ENCODE assay signal across 20 mouse cellular contexts in genomic region chr8:121088281-121088680, GRCm38 (mm10). TPM values are rescaled to one million over a fixed set of nuclear protein-coding genes. Genes with fewer than 3 reads are reported as not detected.
DNase-seq lines count a peak whose midpoint lies in the region; ATAC-seq lines count a peak whose summit lies in the region.
"Had no signal": no experiment of that assay in that cellular context is flagged by ENCODE, and none has a peak within 500 bp of the region (broad histone marks: within the 10 kb centered on the region; RNA-seq: fewer than 3 reads in every experiment).

No protein-coding gene starts in this region.

- H3K27ac ChIP-seq in limb, embryonic 11.5 days (replicated peaks; ENCODE audit: low read depth, low read length) = no peak overlapping the region
- no peak overlapping the region for H3K27ac ChIP-seq in limb, embryonic 10.5 days
- H3K27ac ChIP-seq in neural tube, embryonic 15.5 days (replicated peaks) = no peak overlapping the region
- H3K27ac ChIP-seq in intestine, embryonic 16.5 days (ENCODE audit: low read length) = peak overlapping the region; percentile 70; the same call in 1 of the 2 replicates
- H3K27ac ChIP-seq in stomach, embryonic 16.5 days (ENCODE audit: low read length) = peak overlapping the region; percentile 77; the same call in 1 of the 2 replicates
- H3K27ac ChIP-seq: forebrain, embryonic 12.5 days; hindbrain, embryonic 10.5 days; kidney, postnatal 0 days; limb, embryonic 13.5 days; macrophage; midbrain, embryonic 12.5 days had no signal

- no peaks in the 10 kb centered on the region for H3K9me3 ChIP-seq in limb, embryonic 11.5 days (ENCODE audit: control insufficient read depth, low read length)
- H3K9me3 ChIP-seq in limb, embryonic 10.5 days (replicated peaks) = no peaks in the 10 kb centered on the region
- no peaks in the 10 kb centered on the region for H3K9me3 ChIP-seq in neural tube, embryonic 15.5 days (replicated peaks)
- H3K9me3 ChIP-seq in intestine, embryonic 16.5 days (ENCODE audit: control insufficient read depth, low read length) = no peaks in the 10 kb centered on the region
- H3K9me3 ChIP-seq in stomach, embryonic 16.5 days (replicated peaks; ENCODE audit: control insufficient read depth, low read length) = no peaks in the 10 kb centered on the region
- H3K9me3 ChIP-seq: forebrain, embryonic 12.5 days; hindbrain, embryonic 10.5 days; limb, embryonic 13.5 days; midbrain, embryonic 12.5 days had no signal

- H3K9ac ChIP-seq in limb, embryonic 11.5 days (ENCODE audit: low read length) = no peak overlapping the region
- no peak overlapping the region for H3K9ac ChIP-seq in neural tube, embryonic 15.5 days (replicated peaks)
- H3K9ac ChIP-seq in intestine, embryonic 16.5 days (ENCODE audit: low read depth, low read length) = peak overlapping the region; percentile 89
- peak overlapping the region; percentile 88 for H3K9ac ChIP-seq in stomach, embryonic 16.5 days (ENCODE audit: low read length)
- H3K9ac ChIP-seq: forebrain, embryonic 12.5 days; limb, embryonic 13.5 days; midbrain, embryonic 12.5 days had no signal

- H3K4me1 ChIP-seq in limb, embryonic 11.5 days (ENCODE audit: control insufficient read depth, insufficient read depth, low read length) = peaks cover 9% of the 10 kb centered on the region
- H3K4me1 ChIP-seq in limb, embryonic 10.5 days = peaks cover 55% of the 10 kb centered on the region
- peaks cover 26% of the 10 kb centered on the region for H3K4me1 ChIP-seq in neural tube, embryonic 15.5 days
- peaks cover 15% of the 10 kb centered on the region for H3K4me1 ChIP-seq in intestine, embryonic 16.5 days (ENCODE audit: control insufficient read depth, insufficient read depth, low read length)
- peaks cover 8% of the 10 kb centered on the region; the same call in 1 of the 2 replicates for H3K4me1 ChIP-seq in stomach, embryonic 16.5 days (ENCODE audit: control insufficient read depth, insufficient read depth, low read length)

- ATAC-seq in limb, embryonic 11.5 days (ENCODE audit: insufficient number of reproducible peaks, low FRiP score, low TSS enrichment, low read depth) = no peak
- no peak for ATAC-seq in neural tube, embryonic 15.5 days (ENCODE audit: low FRiP score)
- no peak for ATAC-seq in intestine, embryonic 16.5 days
- no peak for ATAC-seq in stomach, embryonic 16.5 days (ENCODE audit: insufficient read depth, low FRiP score)
- ATAC-seq in inflammation-experienced regulatory T-cells, adult 6 months = no peak

- H3K27me3 ChIP-seq in limb, embryonic 11.5 days (ENCODE audit: control insufficient read depth, insufficient read depth, low read length) = peaks cover 96% of the 10 kb centered on the region
- H3K27me3 ChIP-seq in limb, embryonic 10.5 days (ENCODE audit: low read depth, poor library complexity, severe bottlenecking) = peaks cover 100% of the 10 kb centered on the region
- peaks cover 97% of the 10 kb centered on the region for H3K27me3 ChIP-seq in neural tube, embryonic 15.5 days (replicated peaks)
- peaks cover 74% of the 10 kb centered on the region for H3K27me3 ChIP-seq in intestine, embryonic 16.5 days (replicated peaks; ENCODE audit: control insufficient read depth, insufficient read depth, low read length)
- peaks cover 68% of the 10 kb centered on the region for H3K27me3 ChIP-seq in stomach, embryonic 16.5 days (ENCODE audit: control insufficient read depth, insufficient read depth, low read length)

- peak; percentile 40 for DNase-seq in limb, embryonic 11.5 days (ENCODE audit: low spot score)
- DNase-seq in limb, embryonic 10.5 days (ENCODE audit: low spot score) = no peak
- peak; percentile 26 for DNase-seq in neural tube, embryonic 10.5 days (ENCODE audit: extremely low spot score, low spot score)
- no peak for DNase-seq in cerebellum, adult 11-12 months
- DNase-seq: adrenal gland, postnatal 10 days; cerebellum, adult 18-20 months; gastrocnemius, postnatal 14 days; kidney, adult 11 months; spleen, adult 18-20 months; thymus, postnatal 14 days had no signal

- H3K4me2 ChIP-seq in limb, embryonic 11.5 days (ENCODE audit: low read depth, severe bottlenecking) = no peak overlapping the region
- no peak overlapping the region for H3K4me2 ChIP-seq in neural tube, embryonic 15.5 days
- peak overlapping the region; percentile 55 for H3K4me2 ChIP-seq in intestine, embryonic 16.5 days (ENCODE audit: low read depth, low read length)
- peak overlapping the region; percentile 67 for H3K4me2 ChIP-seq in stomach, embryonic 16.5 days (ENCODE audit: low read depth, low read length)
- H3K4me2 ChIP-seq: forebrain, embryonic 12.5 days; limb, embryonic 13.5 days; midbrain, embryonic 12.5 days had no signal

- no peaks in the 10 kb centered on the region for H3K36me3 ChIP-seq in limb, embryonic 11.5 days (ENCODE audit: control insufficient read depth, insufficient read depth, low read length)
- H3K36me3 ChIP-seq in limb, embryonic 10.5 days = no peaks in the 10 kb centered on the region
- H3K36me3 ChIP-seq in neural tube, embryonic 15.5 days = no peaks in the 10 kb centered on the region
- H3K36me3 ChIP-seq in intestine, embryonic 16.5 days (ENCODE audit: control insufficient read depth, insufficient read depth, low read length) = no peaks in the 10 kb centered on the region
- no peaks in the 10 kb centered on the region; the same call in 1 of the 2 replicates for H3K36me3 ChIP-seq in stomach, embryonic 16.5 days (ENCODE audit: control insufficient read depth, insufficient read depth, low read length)
- H3K36me3 ChIP-seq: forebrain, embryonic 12.5 days; hindbrain, embryonic 10.5 days; limb, embryonic 13.5 days; midbrain, embryonic 12.5 days had no signal

- no peak overlapping the region for H3K4me3 ChIP-seq in limb, embryonic 11.5 days (ENCODE audit: low read depth, low read length)
- H3K4me3 ChIP-seq in limb, embryonic 10.5 days = no peak overlapping the region
- no peak overlapping the region for H3K4me3 ChIP-seq in neural tube, embryonic 15.5 days (replicated peaks)
- H3K4me3 ChIP-seq in intestine, embryonic 16.5 days (ENCODE audit: low read length) = peak overlapping the region; percentile 62
- H3K4me3 ChIP-seq in stomach, embryonic 16.5 days (replicated peaks; ENCODE audit: low read length) = peak overlapping the region; percentile 70
- H3K4me3 ChIP-seq: forebrain, embryonic 12.5 days; hindbrain, embryonic 10.5 days; limb, embryonic 13.5 days; midbrain, embryonic 12.5 days had no signal

- 4% methylated on average over 8 of the region's 8 CpGs for WGBS in limb, embryonic 11.5 days
- 6% methylated on average over 8 of the region's 8 CpGs for WGBS in limb, embryonic 10.5 days
- 4% methylated on average over 8 of the region's 8 CpGs for WGBS in neural tube, embryonic 15.5 days
- WGBS in intestine, embryonic 16.5 days = 9% methylated on average over 8 of the region's 8 CpGs
- WGBS in stomach, embryonic 16.5 days = 16% methylated on average over 8 of the region's 8 CpGs

RNA-seq across cellular contexts. Expression of gene Foxf1, which starts 4.1 kb away (rescaled TPM):
- polyA plus RNA-seq in limb, embryonic 11.5 days (2014; fragmentation: Nextera tagmentation; extraction: Ambion mirVana) = 0.27 and 0.65 TPM in 2 replicates
- polyA plus RNA-seq in limb, embryonic 10.5 days (2016; fragmentation: Nextera tagmentation; extraction: Ambion mirVana) = 0.48 and 4.4 TPM in 2 replicates
- polyA plus RNA-seq in neural tube, embryonic 15.5 days (2015; fragmentation: Nextera tagmentation; extraction: Ambion mirVana) = 1.6 and 15.7 TPM in 2 replicates
- polyA plus RNA-seq in intestine, embryonic 16.5 days (2015; fragmentation: Nextera tagmentation; extraction: Ambion mirVana) = 86.9 and 88.3 TPM in 2 replicates
- 98.1 and 101 TPM in 2 replicates for polyA plus RNA-seq in stomach, embryonic 16.5 days (2015; fragmentation: Nextera tagmentation; extraction: Ambion mirVana)
- under 1 TPM in 1 of 3 experiments, not detected in 2; 0.46 TPM for polyA plus RNA-seq in inflammation-experienced regulatory T-cells, adult 6 months (2017; shearing (Covaris generic))

RNA-seq across cellular contexts. Expression of gene Mthfsd, which starts 19.9 kb away (rescaled TPM):
- polyA plus RNA-seq in limb, embryonic 11.5 days (2014; fragmentation: Nextera tagmentation; extraction: Ambion mirVana) = 61.9 and 64.6 TPM in 2 replicates
- 58.5 and 67.6 TPM in 2 replicates for polyA plus RNA-seq in limb, embryonic 10.5 days (2016; fragmentation: Nextera tagmentation; extraction: Ambion mirVana)
- 50.6 and 52.5 TPM in 2 replicates for polyA plus RNA-seq in neural tube, embryonic 15.5 days (2015; fragmentation: Nextera tagmentation; extraction: Ambion mirVana)
- 48.9 TPM in 2 replicates for polyA plus RNA-seq in intestine, embryonic 16.5 days (2015; fragmentation: Nextera tagmentation; extraction: Ambion mirVana)
- polyA plus RNA-seq in stomach, embryonic 16.5 days (2015; fragmentation: Nextera tagmentation; extraction: Ambion mirVana) = 51.1 and 57.5 TPM in 2 replicates
- 10 to 100 TPM; 17.1 to 32.0 (median 20.7) TPM for polyA plus RNA-seq in inflammation-experienced regulatory T-cells, adult 6 months (2017; shearing (Covaris generic))

RNA-seq across cellular contexts. Expression of gene Foxc2, which starts 27.7 kb away (rescaled TPM):
- polyA plus RNA-seq in limb, embryonic 11.5 days (2014; fragmentation: Nextera tagmentation; extraction: Ambion mirVana) = 3.2 and 4.2 TPM in 2 replicates
- polyA plus RNA-seq in limb, embryonic 10.5 days (2016; fragmentation: Nextera tagmentation; extraction: Ambion mirVana) = 2.3 and 3.3 TPM in 2 replicates
- 3.4 TPM in 2 replicates for polyA plus RNA-seq in neural tube, embryonic 15.5 days (2015; fragmentation: Nextera tagmentation; extraction: Ambion mirVana)
- polyA plus RNA-seq in intestine, embryonic 16.5 days (2015; fragmentation: Nextera tagmentation; extraction: Ambion mirVana) = 0.20 and 0.22 TPM in 2 replicates
- polyA plus RNA-seq in stomach, embryonic 16.5 days (2015; fragmentation: Nextera tagmentation; extraction: Ambion mirVana) = 0.12 and 0.14 TPM in 2 replicates
- not detected for polyA plus RNA-seq in inflammation-experienced regulatory T-cells, adult 6 months (2017; shearing (Covaris generic))
- polyA plus RNA-seq: macrophage had no signal

RNA-seq across cellular contexts. Expression of gene Foxl1, which starts 39.5 kb away (rescaled TPM):
- polyA plus RNA-seq in limb, embryonic 11.5 days (2014; fragmentation: Nextera tagmentation; extraction: Ambion mirVana) = 0.07 TPM in 1 of 2 replicates, not detected in the other
- 0.13 and 0.15 TPM in 2 replicates for polyA plus RNA-seq in limb, embryonic 10.5 days (2016; fragmentation: Nextera tagmentation; extraction: Ambion mirVana)
- polyA plus RNA-seq in neural tube, embryonic 15.5 days (2015; fragmentation: Nextera tagmentation; extraction: Ambion mirVana) = 0.15 and 0.51 TPM in 2 replicates
- 5.2 and 5.8 TPM in 2 replicates for polyA plus RNA-seq in intestine, embryonic 16.5 days (2015; fragmentation: Nextera tagmentation; extraction: Ambion mirVana)
- polyA plus RNA-seq in stomach, embryonic 16.5 days (2015; fragmentation: Nextera tagmentation; extraction: Ambion mirVana) = 3.4 and 4.0 TPM in 2 replicates
- polyA plus RNA-seq in inflammation-experienced regulatory T-cells, adult 6 months (2017; shearing (Covaris generic)) = not detected
- polyA plus RNA-seq: macrophage had no signal

Comparison
In these comparisons a context has a peak if more than half of its experiments do, and no peak if none do; other contexts are left out.
1. DNase-seq: peak in limb, embryonic 11.5 days (single experiment) and neural tube, embryonic 10.5 days (single experiment); none in limb, embryonic 10.5 days (single experiment) and cerebellum, adult 11-12 months (single experiment).
2. H3K27ac ChIP-seq: peak in intestine, embryonic 16.5 days (single experiment) and stomach, embryonic 16.5 days (single experiment); none in limb, embryonic 11.5 days (single experiment), limb, embryonic 10.5 days (single experiment) and neural tube, embryonic 15.5 days (single experiment).
3. H3K4me2 ChIP-seq: peak in intestine, embryonic 16.5 days (single experiment) and stomach, embryonic 16.5 days (single experiment); none in limb, embryonic 11.5 days (single experiment) and neural tube, embryonic 15.5 days (single experiment).
4. H3K4me3 ChIP-seq: peak in intestine, embryonic 16.5 days (single experiment) and stomach, embryonic 16.5 days (single experiment); none in limb, embryonic 11.5 days (single experiment), limb, embryonic 10.5 days (single experiment) and neural tube, embryonic 15.5 days (single experiment).
5. H3K9ac ChIP-seq: peak in intestine, embryonic 16.5 days (single experiment) and stomach, embryonic 16.5 days (single experiment); none in limb, embryonic 11.5 days (single experiment) and neural tube, embryonic 15.5 days (single experiment).